Mouse (Mus musculus) common myeloid progenitor, adult 5-6 weeks (primary cell): ENCODE measurements around the gene Thrap3. TPM values are rescaled to one million over a fixed set of nuclear protein-coding genes. Genes with fewer than 3 reads are reported as not detected.
"Not testable (repeated sequence)": the region's sequence is repeated elsewhere in the genome, so short reads cannot be mapped to it uniquely, and the experiment has no call there.

Experiments
- ATAC-seq: replicated peaks from 2 replicates; pipeline ENCODE4 v1.8.0; 2016; ENCODE audit warnings: low read depth, mild to moderate bottlenecking, moderate TSS enrichment, inconsistent platforms; ENCODE audit not compliant: poor library complexity, severe bottlenecking
- total RNA-seq: library from RNA; stranded (forward); fragments of 200-1000, 187-1606 nt; gene quantifications from 2 replicates; pipeline ENCODE4 v1.2.3, GENCODE M21; 2017

The Thrap3 gene
- total RNA-seq, 1 experiment from 2014 or later = 331 TPM

DNA sequence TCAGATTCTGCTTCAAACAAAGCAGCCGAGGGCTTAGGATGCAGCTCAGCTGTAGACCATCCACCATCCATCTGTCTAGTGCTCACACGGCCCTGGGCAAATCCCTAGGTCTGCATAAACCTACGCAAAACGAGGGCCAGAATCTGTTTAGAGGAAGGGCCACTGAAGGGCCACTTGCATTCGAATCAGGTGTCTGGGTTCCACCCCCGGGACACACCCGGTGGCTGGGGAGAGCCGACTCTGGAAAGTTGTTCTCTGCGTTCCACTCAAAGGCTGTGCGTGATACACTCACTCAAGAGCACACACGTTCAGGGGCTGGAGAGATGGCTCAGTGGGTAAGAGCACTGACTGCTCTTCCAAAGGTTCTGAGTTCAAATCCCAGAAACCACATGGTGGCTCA lies 20.1 kb upstream of the Thrap3 start:
- no peak for ATAC-seq

DNA sequence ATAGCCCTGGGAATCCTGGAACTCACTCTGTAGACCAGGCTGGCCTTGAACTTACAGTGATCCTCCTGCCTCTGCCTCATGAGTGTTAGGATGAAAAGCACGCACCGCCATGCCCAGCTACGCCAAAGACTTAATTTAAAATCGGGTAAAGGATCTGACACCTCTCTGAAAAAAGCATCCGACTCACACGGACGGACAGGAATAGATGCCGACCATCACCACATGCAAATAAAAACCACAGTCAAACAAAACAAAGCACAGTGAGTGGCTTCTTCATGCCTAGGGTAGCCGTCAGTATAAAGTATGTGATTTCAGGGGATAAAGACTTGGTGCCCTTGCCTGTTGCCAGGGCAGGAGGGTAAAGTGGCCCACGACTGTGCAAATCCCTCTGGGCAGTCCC lies 17.5 kb upstream of the Thrap3 start:
- ATAC-seq = no peak

DNA sequence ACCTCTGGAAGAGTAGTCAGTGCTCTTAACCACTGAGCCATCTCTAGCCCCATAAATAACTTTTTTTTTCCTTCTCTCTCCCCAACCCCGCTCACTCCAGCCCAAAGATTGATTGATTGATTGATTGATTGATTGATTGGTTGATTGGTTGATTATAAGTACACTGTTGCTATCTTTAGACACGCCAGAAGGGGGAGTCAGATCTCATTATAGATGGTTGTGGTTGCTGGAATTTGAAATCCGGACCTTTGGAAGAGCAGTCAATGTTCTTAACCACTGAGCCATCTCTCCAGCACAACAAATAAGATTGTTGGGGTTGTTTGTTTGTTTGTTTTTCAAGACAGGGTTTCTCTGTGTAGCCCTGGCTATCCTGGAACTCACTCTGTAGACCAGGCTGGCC lies 17.0 kb upstream of the Thrap3 start:
- ATAC-seq = not testable (repeated sequence)

DNA sequence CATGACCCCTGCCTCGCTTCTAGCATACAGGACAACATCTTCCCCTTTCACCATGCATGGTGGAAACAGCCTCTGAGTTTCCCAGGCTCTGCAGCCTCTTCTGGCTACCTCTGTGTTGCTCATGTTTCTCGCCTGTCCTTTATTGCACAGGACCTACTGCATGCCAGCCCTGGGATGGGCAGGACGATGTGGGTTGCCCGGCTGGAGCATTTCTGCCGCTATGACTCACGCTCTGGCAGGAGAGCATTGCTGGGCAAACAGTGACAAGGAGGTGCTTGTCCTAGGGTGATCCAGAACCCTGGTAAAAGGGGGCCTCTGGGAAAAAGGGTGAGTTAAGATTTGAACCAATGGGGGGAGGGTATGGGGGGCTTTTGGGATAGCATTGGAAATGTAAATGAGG lies 15.2 kb upstream of the Thrap3 start:
- no peak for ATAC-seq

DNA sequence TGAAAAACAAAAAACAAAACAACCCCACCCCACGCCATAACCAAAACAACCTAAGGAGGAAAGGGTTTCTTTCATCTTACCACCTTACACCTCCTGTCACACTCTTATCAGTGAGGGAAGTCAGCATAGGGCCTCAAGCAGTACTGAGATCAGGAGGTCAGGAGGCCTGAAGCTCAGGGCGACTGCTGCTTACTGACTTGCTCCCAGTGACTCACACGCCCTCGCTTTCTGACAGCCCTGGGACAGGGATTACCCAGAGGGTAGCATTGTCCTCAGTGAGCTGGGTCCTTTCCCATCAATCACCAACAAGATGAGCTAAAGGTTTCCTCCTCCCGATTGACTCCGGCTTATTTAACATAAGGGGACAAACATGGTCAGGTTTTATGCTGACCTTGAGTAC lies 4.5 kb upstream of the Thrap3 start:
- ATAC-seq = no peak

DNA sequence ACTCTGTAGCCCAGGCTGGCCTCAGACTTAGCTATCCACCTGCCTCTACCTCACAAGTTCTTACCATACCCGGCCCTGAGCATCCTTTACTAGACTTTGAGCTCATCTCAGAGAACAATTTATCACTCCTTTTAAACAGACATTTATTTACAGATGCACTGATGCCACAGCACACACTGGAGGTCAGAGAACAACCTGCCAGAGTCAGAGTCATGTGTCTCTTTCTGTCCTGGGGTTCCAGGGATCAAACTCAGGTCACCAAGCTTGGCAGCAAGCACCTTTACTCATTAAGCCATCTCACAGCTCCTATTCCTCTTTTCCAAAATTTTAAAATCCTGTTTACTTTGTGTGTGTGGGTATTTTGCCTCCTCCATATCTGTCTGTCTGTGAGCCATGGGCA lies 2.8 kb upstream of the Thrap3 start:
- no peak for ATAC-seq

DNA sequence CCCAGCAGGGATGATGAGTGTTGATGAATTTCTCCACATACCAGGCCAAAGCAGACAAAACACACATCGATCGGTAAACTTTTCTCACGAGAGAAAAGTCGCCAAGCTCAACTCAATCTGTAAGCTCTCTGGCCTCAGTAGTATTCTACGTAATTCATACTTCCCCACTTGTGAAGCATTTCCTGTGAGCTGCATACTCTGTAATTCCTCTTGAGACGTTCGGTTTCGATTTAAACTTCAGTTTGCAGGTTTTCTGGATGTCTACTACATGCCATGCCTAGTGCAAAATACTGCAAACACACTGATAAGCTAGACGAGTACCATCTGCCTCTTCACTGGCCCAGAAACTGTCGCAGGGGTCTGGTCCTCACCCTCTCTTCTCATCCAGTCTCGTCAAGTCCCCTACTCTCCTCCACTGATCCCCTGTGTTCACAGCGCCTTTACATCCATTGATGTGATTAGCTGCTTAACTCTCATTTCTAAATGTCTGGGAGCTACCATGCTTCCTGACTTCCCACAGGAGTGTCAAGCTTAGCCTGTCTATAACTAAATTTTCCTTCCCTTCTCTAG lies 2.2 kb upstream of the Thrap3 start:
- ATAC-seq = no peak

DNA sequence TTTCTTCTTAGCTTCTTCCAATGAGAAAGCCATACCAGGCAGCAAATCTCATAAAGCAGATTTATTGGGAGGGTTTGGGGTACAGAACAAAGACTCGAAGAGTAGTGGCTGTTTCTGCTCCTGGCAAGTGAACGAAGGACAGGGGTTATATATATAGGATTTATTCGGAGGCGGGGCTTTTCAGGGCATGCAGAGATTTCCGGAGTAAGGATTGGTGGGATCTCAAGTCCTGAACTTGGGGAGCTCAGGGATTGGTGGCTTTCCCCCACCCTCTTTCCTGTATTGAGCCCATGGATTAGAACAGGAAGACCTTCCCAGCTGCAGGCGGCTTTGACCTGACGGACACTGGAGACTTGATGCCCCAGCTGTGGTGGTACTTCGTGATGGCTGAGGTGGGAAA lies 1.5 kb upstream of the Thrap3 start:
- ATAC-seq = no peak

DNA sequence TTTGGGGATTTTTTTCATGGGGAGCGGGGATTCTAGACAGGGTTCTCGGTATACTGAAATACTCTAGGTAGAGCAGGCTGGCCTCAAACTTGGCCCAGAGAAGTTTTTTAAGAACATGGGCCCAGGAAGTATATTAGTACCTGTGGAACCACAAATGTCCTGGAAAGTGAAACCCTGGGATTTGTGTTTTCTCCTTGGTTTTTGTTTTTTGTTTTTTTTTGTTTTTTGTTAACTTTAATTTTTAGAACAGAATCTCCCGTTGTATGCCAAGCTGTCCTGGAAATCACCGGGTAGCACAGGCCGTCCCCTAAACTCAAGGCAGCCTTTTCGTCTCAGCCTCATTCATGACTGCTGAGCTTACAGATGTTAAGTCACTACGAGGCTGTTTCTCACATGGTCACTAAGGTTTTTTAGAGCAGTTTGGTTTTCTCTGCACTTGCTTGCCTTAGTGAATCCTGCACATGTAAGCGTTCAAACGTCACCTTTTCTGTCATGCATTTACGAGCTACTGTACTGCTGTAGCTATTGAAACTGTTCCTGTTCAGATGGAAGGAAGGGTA lies 856 bp upstream of the Thrap3 start:
- ATAC-seq = no peak

DNA sequence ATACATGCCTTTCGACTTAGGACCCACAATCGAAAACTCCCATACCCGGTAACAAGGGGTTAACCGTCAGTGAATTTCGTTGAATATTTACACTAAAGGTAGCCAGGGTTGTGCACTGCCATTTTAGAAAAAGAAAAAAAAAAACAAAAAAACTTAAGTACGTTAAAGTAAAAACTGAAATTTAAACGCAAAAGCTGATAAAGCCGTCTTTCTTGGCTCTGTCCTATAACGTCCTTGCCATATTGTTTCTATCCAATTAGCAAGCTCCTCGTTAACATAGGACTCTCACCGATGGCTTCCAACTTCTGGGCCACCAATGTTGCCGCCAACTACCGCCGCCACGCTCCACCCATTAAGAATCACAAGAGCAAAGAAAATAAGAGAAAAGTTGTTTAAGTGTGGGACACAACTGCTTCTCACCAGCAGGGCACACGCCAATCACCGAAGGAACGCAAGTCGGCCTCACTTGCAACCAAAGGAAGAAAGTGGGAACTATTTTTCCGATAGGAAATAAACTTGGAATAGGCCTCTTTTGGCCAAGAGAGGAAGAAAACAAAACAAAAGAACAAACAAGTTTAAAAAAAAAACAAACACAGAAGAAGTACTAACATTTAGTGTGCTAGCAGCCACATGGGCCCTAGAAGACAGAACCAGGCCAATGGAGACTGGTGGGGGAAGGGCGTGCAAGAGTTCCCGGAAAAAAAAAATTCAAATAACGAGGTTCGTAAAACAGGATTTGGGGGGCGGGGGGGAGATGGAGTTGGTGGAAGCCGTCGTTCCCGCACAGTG lies 852 bp downstream of the Thrap3 start:
- peak; percentile 37 for ATAC-seq

DNA sequence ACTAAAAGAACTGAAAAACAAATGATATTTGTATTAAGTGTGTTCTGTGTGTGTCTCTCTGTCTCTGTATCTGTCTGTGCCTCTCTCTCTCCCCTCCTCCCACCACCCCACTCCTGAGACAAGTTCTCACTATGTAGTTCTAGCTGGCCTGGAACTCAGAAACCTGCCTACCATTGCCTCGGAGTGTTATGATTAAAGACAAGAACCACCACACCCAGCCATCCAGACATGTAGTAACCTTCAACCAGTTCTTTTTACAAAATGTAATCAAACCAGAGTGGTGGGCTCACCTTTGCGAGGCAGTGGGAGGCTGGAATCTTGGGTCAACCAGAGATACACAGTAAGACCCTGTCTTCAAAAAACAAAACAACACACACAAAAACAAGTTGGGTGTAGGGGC lies 1.9 kb downstream of the Thrap3 start:
- no peak for ATAC-seq

DNA sequence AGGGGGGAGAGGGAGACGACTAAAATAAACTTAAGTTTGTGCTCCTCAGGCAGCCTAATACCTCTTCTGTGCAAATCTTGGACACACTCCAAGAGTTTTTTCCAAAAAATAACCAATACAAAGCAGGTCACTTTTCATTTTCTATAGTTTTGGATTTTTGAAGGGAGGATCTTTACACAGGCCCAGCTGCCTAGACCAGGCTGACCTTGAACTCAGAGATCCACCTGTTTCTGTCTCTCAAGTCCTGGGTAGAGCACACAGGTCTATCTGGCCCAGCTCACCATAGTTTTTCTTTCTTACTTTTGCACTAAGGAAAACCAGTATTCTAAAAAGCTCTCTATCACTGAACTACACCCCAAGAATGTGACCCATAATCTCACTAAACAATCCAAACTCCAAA lies 2.5 kb downstream of the Thrap3 start:
- no peak for ATAC-seq

DNA sequence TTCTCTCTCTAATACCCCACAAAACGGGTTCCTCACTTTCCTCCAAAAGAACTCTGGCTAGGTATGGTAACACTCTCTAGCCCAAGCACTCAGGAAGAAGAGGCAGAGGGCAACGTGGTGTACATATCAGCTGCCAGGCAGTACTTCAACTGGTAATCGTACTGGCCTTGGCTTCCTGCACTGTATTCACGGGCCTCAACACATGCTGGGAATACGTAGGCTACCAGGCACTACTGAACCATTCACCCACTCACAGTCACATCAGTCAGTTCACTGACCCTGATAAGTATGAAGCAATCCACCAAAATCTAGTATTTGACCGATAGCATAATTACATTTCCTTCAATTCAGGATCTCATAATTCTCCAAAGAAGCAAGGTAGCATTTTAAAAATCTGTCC lies 3.0 kb downstream of the Thrap3 start:
- ATAC-seq = no peak

DNA sequence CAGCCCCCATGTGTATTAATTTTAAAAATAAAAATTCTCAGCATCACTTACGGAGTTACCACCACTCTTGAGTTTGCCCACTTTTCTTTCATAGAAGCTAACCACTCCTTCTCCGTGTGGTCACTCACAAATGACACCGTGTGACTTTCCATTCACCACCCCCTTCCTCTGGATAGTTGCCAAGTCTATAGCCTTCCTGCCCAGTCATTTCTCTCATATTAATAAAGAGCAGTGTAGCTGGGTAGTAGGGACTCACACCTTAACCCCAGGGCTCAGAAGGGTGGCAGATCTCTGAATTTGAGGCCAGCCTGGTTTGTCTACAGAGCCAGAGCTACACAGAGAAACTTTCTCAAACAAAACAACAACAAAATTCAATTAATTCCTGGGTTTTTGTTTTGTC lies 5.1 kb downstream of the Thrap3 start:
- no peak for ATAC-seq

DNA sequence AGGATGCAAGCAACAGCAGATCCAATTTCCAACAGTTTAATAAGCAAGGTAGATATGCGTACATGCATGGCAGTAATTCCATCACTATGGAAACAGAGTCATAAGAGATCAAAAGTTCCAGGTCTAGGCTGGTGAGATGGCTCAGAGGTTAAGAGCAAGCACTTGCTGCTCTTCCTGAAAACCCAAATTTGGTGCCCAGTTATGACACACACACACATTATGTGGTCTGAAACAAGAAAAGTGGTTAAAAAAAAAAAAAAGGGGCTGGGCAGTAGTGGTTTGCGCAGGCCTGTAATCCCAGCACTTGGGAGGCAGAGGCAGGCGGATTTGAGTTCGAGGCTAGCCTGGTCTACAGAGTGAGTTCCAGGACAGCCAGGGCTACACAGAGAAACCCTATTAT lies 7.6 kb downstream of the Thrap3 start:
- 0 out of 2 replicates have a peak, but pooled peaks have one; percentile 30 for ATAC-seq

DNA sequence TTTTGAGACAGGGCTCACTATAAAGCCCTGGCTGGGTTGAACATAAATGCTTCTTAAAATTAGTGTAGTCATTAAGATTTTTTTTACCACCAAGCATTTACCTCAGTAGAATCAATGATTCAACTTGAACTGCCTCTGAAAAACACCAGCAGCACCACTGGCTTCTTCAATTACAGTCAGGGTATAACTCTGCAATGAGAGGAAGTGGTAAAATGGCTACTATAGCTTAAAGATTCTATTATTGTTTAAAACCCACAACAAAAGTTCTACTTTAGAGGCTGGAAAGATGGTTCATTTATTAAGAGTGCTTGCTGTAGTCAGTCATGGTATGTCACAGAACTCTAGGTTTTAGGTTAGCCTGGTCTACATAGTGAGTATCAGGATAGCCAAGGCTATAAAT lies 8.3 kb downstream of the Thrap3 start:
- no peak for ATAC-seq

DNA sequence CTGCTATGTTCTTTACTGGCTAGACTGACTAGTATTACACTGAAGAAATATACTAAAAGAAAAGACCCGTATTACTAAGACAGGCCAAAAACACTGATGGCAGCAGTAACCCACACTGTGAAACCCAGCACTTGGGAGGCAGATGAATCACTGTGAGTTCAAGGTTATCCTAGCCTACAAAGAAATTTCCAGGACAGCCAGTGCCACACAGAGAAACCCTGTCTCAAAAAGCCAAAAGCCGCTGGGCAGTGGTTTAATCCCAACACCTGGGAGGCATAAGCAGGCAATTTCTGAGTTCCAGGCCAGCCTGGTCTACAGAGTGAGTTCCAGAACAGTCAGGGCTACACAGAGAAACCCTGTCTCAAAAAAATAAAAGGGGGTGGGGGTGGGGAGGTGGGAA lies 11.9 kb downstream of the Thrap3 start:
- no peak for ATAC-seq

DNA sequence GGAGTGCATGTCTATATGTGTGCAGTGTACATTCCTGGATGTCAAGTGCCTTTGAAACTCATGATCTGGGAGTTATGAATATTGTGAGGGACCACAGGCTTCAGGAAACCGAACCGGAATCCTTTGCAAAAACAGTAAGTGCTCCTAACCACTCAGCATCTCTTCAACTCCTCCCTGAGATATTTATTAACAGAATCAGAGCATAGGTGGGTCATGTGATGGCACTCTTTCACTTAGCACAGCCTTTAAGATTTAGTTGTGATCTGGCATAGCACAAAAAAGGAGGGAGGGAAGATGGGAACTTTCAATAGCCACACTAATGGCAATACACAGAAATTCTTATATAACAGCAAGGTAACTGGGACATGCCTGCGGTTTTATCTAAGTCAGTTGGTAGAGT lies 15.5 kb downstream of the Thrap3 start:
- no peak for ATAC-seq

DNA sequence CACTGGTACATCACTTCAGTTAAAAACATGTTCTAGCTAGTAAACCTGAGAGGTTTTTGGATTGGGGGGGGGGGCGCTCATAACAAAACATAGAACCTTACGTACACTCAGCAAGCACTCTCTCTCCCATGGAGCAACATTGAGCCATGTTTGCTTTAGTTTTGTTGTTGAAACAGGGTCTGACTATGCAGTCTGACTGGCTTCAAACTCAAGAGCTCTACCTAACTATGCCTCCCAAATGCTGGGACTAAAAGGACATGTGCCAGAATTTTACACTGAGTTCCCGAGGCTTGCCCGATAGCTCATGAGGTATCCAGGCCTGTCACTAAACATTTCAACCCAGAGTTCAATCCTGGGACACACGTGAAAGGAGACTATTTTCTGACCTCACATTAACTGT lies 19.5 kb downstream of the Thrap3 start:
- ATAC-seq = no peak

DNA sequence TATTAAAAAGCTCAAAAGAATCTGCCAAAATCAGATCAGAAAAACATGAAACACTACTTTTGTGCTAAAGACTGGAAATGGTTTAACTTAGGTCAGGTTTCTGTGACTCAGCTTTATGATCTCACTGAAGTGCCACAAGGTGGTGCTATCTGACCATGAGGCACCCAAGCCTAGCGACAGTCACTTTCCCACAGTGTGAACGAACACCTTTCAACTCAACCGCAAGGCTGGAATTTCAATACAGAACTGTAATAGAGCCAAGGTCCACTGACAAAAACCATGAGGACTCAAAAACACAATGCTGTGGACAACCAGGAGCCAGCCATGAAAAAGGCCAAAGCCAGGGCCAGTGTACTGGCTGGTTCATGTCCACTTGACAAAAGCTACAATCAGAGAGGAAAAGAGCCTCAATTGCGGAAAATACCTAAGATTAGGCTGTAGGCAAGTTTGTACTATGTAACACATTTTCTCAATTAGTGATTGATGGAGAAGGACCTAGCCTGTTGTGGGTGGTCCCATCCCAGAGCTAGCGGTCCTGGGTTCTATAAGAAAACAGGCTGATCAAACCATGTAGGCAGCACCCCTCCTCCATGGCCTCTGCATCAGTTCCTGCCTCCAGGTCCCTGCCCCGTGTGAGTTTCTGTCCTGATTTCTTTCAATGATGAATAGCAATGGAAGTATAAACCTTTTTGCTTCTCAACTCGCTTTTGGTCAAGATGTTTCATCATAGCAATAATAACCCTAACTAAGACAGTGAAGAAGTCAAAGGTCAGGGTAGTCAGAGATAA lies 21.2 kb downstream of the Thrap3 start:
- peak; percentile 90 for ATAC-seq

DNA sequence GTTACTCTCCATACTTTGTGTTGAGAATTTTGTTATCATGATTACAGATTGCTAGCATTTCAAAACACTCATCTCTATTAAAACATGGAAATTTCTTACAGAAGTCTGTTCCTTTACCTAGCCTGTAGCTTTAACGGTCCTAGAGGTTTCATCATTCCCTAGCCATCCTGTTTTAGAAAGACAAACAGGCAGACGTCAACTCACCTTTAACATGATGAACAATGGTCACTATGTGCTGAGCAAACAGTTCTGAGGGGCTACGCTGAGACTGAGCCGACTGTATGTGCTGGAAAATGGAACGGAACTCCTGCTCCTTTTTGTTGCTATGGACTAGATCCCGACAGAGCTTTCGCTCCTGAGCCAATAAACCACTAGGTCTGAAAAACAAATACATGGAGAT lies 26.6 kb downstream of the Thrap3 start:
- ATAC-seq = not testable (repeated sequence)
